Mouse (Mus musculus) Patski (cell line): ENCODE measurements around the gene N4bp2l1. TPM values are rescaled to one million over a fixed set of nuclear protein-coding genes. Genes with fewer than 3 reads are reported as not detected.

ENCODE experiments used
- ATAC-seq: fragments of 100-300 bp; one replicate; pipeline ENCODE4 v1.8.0; 2021
- CTCF ChIA-PET: fragments of 350-600 bp; sonication (Branson Sonifier 250); formaldehyde crosslinking; loops from one replicate; lab custom pipeline; 2022; ENCODE audit warnings: inconsistent platforms; lab: Charles Lee
- POLR2A ChIA-PET: fragments of 350-600 bp; sonication (Branson Sonifier 250); formaldehyde crosslinking; loops from one replicate; lab custom pipeline; 2022; ENCODE audit warnings: antibody characterized with exemption, inconsistent platforms; lab: Charles Lee
- DNase-seq: peaks from one replicate; pipeline ENCODE4 v3.0.0-alpha.2; 2011; ENCODE audit warnings: low read depth, low spot score
- H3K27me3 ChIP-seq: fragments of 371-371 bp; one replicate; pipeline ENCODE4 v1.5.1; 2021
- CTCF ChIP-seq: fragments of 100-300 bp; IDR thresholded peaks from one replicate; pipeline ENCODE4 v1.5.1; 2021
- in situ Hi-C: fragments of 300-500 bp; cut with MboI; formaldehyde crosslinking; loops from 3 replicates; pipeline ENCODE4 v1.11.1; 2018; ENCODE audit warnings: low pct_unique_long_range_greater_than_20kb, mixed read lengths
- polyA plus RNA-seq: library from polyadenylated mRNA; unstranded; gene quantifications from one replicate; pipeline ENCODE4 v1.2.3, GENCODE M21; 2021

The N4bp2l1 gene
- polyA plus RNA-seq, 1 experiment from 2014 or later, result 12.3 TPM

GRCm38 (mm10) chr5:150525239-150525638 lies 71.7 kb downstream of the N4bp2l1 start:
- ChIA-PET POLR2A (no interaction called here), CTCF (interaction anchor here (1.2 to 1.3 kb wide), 3 partner anchors 13 to 19 kb away, joined by 3 read pairs; no protein-coding TSS in a partner anchor)
- TF ChIP-seq CTCF, result peak; percentile 40
- H3K27me3 ChIP-seq, result no peaks in the 10 kb centered on the region
- ATAC-seq, result no peak
- DNase-seq, result no peak
- in situ Hi-C loops, result no loop called here

- DNase-seq (no peak), ATAC-seq (no peak)
- ChIA-PET POLR2A (interaction anchor here (1.4 kb wide), 1 partner anchor 144 kb away, joined by 4 read pairs; the partner anchor contains the start of gene N4bp2l2), CTCF (interaction anchor here (2.0 kb wide), 1 partner anchor 11 kb away, joined by 8 read pairs; no protein-coding TSS in a partner anchor)
- no peaks in the 10 kb centered on the region for H3K27me3 ChIP-seq
- TF ChIP-seq CTCF, result no peak
- in situ Hi-C loops, result no loop called here
These were observed 74.1 kb downstream of the N4bp2l1 start for GRCm38 (mm10) chr5:150522867-150523234.

- DNase-seq, result no peak
- peak; percentile 89 for ATAC-seq
- TF ChIP-seq CTCF, result no peak
- H3K27me3 ChIP-seq, result no peaks in the 10 kb centered on the region
- POLR2A ChIA-PET, result interaction anchor here (0.6 to 1.4 kb wide), 3 partner anchors 144 to 243 kb away, joined by 3 to 4 read pairs (median 3); partner anchors contain the start of gene N4bp2l2
- in situ Hi-C loops, result no loop called here
- CTCF ChIA-PET, result interaction anchor here (2.0 to 3.2 kb wide), 2 partner anchors 12 to 143 kb away, joined by 8 to 13 read pairs; partner anchors contain the start of gene N4bp2l2
These were observed 74.8 kb downstream of the N4bp2l1 start, which contains the start of gene Brca2 for GRCm38 (mm10) chr5:150521937-150522866. Brca2 (plus strand) TSS chr5:150522630.

Other genes starting within 250 kb of the N4bp2l1 start
- gene Zar1l, start 79.0 kb downstream of the N4bp2l1 start, polyA plus RNA-seq, result not detected
- 10.6 TPM for gene Brca2, start 74.6 kb downstream of the N4bp2l1 start, polyA plus RNA-seq
- 70.0 TPM for gene N4bp2l2, start 69.0 kb upstream of the N4bp2l1 start, polyA plus RNA-seq
- gene Pds5b, start 76.6 kb upstream of the N4bp2l1 start, polyA plus RNA-seq, result 35.1 TPM